Mouse (Mus musculus): ENCODE data around the gene Slc10a1. TPM values are rescaled to one million over a fixed set of nuclear protein-coding genes. Genes with fewer than 3 reads are reported as not detected.

The Slc10a1 gene
- total RNA-seq, 1 experiment from 2014 or later = not detected

DNA sequence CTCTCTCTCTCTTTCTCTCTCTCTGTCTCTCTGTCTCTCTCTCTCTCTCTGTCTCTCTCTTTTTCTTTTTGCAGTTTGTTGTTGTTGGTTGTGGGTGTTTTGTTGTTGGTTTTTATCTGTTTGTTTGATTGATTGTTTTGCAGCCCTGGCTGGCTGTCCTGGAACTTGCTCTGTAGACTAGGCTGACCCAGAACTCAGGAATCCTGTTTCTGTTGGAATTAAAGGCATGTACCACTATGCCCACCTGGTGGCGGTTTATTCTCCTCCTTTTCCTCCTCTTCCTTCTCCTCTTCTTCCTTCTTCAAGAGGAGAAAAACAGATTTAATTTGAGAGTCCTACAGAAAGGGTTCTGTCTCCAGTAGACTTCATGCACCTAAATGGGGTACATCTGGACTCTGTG lies 41.0 kb downstream of the Slc10a1 start:
- DNase-seq = no peak

DNA sequence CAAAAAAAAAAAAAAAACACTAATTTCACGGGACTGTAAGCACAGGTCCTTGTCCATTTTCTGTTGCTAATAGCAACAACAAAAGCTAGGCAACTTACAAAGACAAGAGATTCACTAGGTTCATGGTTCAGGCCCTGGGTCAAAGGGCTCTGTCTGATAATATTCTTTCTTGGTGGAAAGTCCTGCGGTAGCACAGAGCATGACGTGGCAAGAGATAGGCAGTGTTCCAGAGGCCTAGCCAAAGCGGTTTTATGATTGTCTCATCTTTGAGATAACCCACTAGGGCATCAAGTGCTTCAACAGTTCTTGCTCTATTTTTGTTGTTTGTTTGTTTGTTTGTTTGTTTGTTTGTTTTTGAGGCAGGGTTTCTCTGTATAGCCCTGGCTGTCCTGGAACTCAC lies 42.0 kb downstream of the Slc10a1 start:
- no peak for DNase-seq

DNA sequence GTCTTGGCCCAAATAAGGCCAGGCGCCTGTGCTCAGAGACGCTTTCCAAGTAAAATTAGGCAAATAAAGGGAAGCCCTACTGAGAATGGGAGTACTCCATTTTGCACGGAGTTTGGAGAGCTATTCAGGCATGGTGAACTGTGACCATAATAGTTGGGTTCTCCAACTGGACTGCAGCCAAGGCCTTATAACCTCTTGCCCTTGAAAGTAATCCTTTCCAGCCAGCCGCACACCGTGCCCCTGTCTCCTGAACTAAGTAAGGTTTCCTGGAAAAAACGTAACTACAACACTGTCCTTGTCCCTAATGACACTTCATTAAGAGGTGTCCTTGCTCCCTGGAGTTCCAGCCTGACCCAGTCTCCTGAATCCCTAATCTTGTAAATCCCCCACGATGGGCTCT lies 42.6 kb downstream of the Slc10a1 start:
- DNase-seq = no peak

DNA sequence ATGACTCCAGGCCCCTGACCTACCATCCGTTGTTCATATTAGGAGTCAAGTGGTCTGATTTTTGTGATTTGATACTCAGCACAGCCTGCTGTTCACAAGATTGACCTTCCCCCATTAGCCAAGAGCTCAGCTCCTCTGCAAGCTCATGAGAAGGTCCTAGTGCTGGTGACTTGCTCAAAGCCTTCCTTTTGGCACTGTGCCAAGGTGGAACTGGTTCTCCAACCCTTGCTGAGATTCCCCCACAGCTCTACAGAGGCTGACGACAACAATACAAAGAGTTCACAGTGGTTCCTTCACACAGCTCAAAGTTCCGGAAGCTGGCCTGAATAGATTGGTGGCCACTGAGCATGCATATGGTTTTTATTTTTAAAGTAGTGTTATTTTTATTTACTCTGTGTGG lies 44.3 kb downstream of the Slc10a1 start:
- DNase-seq = no peak

DNA sequence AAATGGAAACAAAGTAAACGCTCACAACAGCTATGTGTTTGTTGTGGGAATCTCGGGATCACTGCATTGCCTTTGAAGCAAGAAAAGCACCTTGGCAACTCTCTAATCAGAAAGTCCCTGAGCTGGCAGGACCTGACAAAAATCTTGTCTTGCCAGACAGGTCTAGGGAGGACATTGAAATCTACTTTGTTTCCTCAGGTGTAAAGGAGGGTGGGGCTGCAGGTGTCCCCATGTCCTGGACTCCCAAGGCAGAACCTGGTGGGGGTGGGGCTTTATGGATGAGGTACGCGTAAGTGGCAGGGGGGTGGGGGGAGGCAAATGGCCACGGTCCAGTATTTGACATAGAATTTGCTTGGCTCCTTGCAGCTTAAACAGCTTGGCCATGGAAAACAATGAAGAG lies 44.9 kb downstream of the Slc10a1 start:
- DNase-seq = no peak

DNA sequence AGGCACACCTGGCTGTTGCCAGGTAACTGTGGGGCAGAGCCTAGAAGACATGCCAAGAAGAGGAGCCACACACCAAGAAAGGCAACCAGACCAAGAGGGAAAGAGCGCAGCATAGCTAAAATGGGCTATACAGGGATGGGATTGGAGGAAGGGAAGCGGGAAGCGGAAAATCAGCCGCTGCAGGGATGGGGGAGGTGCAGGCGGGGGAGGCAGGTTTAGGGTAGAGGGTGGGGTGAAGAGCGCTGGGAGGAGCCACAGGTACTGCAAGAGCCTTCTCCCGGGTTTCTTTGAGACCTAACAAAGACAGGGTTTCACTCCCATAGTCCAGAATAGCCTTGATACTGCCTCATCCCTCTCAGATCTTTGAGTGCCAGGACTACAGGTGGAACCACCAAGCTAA lies 45.6 kb downstream of the Slc10a1 start:
- DNase-seq = no peak

DNA sequence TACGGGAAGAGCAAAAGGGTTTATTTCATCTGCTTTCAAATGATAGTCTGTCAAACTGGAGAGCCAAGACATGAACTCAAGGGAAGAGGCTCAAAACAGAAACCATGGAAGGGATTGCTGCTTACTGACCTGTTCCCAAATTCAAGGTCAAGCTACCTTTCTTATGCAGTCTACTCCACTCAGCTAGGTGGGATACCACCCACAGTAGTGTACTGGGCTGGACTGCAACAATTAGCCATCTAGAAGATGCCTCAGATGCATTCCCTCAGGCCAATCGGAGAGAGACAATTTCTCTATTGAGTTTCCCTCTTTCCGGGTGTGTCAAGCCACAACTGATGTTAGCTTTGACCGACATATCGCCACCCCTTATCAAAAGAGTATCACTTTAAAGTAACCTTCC lies 47.2 kb downstream of the Slc10a1 start:
- DNase-seq = no peak

DNA sequence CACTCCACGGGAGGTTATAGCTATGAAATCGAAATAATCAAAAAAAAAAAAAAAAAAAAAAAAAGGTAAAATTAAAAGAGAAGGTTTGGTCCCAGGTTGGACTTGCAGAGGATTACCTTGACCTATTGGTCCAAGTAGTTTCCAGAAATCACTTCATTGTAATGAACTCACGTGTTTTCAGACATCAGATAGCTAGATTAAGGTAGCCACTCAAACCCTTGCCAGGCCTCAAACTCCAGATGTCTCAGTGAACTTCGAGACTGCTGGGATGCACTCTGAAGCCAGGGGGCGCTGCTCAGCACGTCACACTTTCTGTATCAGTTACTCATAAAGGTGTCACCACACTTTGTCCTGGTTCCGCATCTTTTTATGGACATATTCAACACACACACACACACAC lies 50.7 kb downstream of the Slc10a1 start:
- DNase-seq = peak; percentile 38

DNA sequence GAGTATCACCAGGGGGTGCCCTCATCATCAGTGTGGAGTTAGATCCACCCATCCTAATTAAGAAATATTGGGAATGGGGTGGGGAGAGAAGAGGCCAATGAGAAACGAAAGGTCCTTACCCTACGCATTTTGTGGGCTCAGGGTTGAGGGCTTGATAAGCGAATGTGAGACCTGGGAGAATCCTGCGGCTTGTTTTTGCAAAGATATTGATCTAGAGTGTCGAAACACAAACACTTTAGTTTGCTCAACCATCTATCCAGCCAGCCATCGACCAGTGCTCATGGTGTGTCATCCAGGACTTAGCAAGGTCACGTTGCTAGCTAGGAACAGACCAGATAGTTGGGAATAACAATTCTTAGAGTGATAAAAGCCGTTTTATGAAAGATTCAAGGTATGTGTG lies 58.9 kb downstream of the Slc10a1 start:
- DNase-seq = no peak

Other genes starting within 250 kb of the Slc10a1 start
- gene Ccdc177, start 208.0 kb downstream of the Slc10a1 start, total RNA-seq (2021) = 0.09 TPM in 1 of 2 replicates, not detected in the other
- gene Susd6, start 178.2 kb downstream of the Slc10a1 start, total RNA-seq (2021) = 50.2 and 54.2 TPM in 2 replicates
- 378 and 500 TPM in 2 replicates for gene Srsf5, start 23.2 kb downstream of the Slc10a1 start, total RNA-seq (2021)
- gene Smoc1, start 58.1 kb upstream of the Slc10a1 start, total RNA-seq (2021) = 132 and 152 TPM in 2 replicates

Measured in adrenal gland, postnatal 25 days (tissue).